Mouse (Mus musculus): ENCODE measurements around the gene Tcl1b4.
"Not testable (repeated sequence)": the region's sequence is repeated elsewhere in the genome, so short reads cannot be mapped to it uniquely, and the experiment has no call there.

The Tcl1b4 gene

GRCm38 (mm10) chr12:105201657-105202056, at the start of gene Tcl1b4:
Tcl1b4 (plus strand) TSS chr12:105201957.
- not testable (repeated sequence) for DNase-seq (ENCODE audit: low spot score)

DNA sequence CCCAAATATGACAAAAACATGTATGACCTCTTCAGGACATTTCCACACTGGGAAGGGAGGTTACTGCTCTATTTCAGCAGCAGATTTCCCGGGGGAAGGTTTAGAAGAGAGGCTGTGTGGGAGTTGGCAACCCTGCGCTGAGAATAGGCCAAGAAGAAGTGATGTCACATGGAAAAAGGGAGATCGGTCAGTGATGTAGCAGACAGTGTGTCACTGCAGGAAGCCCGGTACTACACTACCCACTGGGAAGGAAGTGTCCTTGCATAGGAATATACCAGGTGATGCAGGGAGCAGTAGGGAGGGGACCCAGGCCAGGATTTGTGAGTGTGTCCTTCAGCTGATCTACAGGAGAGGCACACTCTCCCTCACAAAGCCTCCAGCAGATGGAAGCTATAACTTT, 46.5 kb upstream of the Tcl1b4 start:
- not testable (repeated sequence) for DNase-seq (ENCODE audit: low spot score)

- no peak for DNase-seq (ENCODE audit: low spot score)
Observed at GRCm38 (mm10) chr12:105158842-105159241, 42.9 kb upstream of the Tcl1b4 start.

DNA sequence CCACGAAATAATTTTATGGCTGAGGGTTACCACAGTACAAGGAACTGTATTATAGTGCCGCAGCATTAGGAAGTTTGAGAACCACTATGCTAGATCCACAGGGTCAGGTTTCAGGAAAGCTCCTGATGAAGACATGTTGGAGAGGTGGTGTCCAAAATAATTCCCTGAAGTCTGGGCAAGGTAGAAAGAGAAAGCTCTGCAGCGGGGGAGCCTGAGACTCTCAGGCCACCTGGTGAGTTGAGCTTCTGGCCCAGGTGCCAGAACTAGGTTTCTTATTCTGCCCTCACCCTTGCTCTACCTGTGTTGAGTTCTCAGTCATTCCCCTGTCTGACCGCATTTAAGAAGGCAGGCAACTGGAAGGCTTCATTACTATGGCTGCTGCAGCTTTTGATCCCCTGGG, 42.4 kb upstream of the Tcl1b4 start, which contains the start of gene Tcl1b1:
TSS of gene Tcl1b1 (plus strand) at position 301 of the 400 bp plus-strand sequence.
- DNase-seq (ENCODE audit: low spot score) = no peak

- no peak for DNase-seq (ENCODE audit: low spot score)
Observed at GRCm38 (mm10) chr12:105166734-105167133, 35.0 kb upstream of the Tcl1b4 start.

DNA sequence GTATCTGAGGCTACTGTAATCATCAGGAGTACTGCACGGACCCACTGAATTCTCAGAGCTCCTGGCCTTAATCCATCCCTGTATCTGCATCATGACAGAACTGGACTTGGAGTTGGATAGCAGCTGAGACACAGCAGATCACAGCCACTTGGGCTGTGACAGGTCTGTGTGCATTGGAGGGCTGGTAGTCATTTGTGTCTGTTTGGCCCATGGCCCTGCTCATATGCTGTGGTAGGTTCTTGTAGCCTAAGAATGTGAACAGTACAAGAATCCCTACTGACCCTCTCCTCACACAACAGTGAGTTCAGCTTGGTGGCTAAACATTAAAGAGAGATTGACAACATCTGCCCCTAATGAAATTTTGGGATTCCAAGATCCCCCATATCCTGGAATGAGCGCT, 28.4 kb upstream of the Tcl1b4 start:
- DNase-seq (ENCODE audit: low spot score) = no peak

GRCm38 (mm10) chr12:105174318-105174717, 27.4 kb upstream of the Tcl1b4 start:
- DNase-seq (ENCODE audit: low spot score) = not testable (repeated sequence)

- DNase-seq (ENCODE audit: low spot score) = not testable (repeated sequence)
Observed at GRCm38 (mm10) chr12:105176044-105176443, 25.7 kb upstream of the Tcl1b4 start, which contains the start of gene Tcl1b5. Tcl1b5 (plus strand) TSS chr12:105176344.

DNA sequence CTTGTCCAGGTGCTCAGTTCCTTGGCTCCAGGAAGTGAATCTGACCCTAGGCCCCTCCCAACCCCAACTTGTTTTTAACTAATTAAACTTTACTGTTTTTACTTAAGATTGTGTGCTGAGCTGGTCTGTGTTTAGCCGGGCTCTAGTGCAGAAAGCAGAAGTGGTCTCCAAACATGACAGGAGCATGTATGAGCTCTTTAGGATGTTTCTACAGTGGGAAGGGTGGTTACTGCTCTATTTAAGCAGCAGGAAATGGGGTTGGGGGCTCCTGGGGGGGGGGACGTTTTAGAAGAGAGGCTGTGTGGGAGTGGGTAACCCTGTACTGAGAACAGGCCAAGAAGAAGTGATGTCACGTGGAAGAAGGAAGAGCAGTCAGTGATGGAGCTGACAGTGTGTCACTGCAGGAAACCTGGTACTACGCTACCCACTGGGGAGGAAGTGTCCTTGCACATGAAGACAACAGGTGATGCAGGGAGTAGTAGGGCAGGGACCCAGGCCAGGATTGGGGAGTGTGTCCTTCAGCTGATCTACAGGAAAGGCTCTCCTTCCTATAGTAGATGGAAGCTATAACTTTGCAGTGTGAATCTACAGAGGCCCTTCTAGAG, 20.6 kb upstream of the Tcl1b4 start:
- not testable (repeated sequence) for DNase-seq (ENCODE audit: low spot score)

DNA sequence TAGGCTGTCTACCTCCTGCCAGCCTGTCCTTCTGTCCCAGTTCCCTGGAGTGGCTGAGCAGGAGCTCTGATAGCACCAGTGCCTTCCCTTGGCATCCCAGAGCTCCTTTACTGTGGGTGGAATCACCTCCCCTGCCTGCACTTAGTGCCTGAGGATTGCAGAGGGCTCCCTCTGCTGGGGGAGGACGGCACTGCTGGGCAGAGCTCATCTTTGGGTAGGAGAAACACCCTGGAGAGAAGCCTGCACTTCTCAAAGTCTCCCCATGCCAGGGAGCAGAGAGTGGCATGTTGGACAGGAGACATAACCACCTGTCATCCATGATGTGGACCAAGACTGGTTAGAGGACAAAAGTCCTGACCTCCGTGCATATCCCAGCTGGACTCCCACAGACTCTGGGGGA, 12.8 kb upstream of the Tcl1b4 start:
- not testable (repeated sequence) for DNase-seq (ENCODE audit: low spot score)

DNA sequence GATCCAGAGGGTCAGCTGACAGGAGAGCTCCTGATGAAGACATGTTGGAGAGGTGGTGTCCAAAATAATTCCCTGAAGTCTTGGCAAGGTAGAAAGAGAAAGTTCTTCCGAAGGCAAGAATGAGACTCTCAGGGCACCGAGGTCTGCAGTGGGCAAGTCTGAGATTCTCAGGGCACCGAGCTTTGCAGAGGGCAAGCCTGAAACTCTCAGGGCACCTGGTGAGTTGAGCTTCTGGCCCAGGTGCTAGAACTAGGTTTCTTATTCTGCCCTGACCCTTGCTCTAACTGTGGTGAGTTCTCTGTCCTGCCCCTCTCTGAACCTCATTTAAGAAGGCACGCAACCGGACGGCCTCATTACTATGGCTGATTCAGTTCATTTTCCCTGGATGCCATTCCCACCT, 11.0 kb upstream of the Tcl1b4 start, which contains the start of gene Tcl1b3:
TSS of gene Tcl1b3 (plus strand) at position 301 of the 400 bp plus-strand sequence.
- not testable (repeated sequence) for DNase-seq (ENCODE audit: low spot score)

DNA sequence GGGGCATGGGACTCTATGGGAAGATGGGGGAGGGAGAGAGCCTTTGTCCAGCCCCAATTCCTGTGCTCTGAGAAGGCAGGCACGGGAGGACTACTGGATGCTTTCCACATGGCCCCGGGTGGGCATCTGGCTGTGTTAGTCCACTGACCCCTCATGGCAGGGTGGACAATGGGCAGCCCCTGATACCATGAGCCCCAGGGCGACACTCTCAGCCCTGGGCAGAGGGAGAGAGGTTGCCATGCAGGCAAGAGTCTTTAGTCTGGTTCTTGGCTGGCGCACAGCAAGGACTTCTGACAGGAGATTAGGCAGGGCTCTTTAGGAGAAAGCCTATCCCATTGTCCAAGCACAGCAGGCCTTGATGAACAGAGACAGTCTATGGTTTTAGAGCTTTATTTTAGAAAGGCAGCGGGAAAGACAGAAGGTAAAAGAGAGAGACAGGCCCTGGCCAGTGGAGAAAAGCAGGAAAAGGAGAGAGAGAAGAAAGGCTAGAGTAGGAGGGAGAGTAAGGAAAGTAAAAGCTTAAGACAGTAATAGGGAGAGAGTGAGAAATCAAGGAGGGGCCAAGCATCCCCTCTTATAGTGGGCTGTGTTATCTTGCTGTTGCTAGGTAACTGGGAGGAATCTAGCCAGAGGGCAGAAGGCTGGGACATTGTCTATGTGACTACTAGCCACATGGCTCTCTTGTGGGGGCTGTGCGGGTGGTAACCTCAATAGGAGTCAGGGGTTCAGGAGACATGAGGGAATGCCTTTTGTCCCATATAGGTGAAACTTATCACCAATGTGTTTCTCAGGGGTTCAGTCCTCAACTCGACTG, 1.9 kb upstream of the Tcl1b4 start:
- not testable (repeated sequence) for DNase-seq (ENCODE audit: low spot score)

DNA sequence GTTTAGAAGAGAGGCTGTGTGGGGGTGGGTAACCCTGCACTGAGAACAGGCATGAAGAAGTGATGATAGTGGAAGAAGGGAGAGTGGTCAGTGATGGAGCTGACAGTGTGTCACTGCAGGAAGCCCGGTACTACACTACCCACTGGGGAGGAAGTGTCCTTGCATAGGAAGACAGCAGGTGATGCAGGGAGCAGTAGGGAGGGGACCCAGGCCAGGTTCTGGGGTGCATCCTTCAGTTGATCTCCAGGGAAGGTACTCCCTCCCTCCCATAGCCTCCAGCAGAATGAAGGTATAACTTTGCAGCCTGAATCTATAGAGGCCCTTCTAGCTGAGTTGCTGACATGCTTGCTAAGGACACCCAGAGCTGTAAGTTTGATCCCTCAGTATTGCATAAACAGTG, 5.3 kb downstream of the Tcl1b4 start:
- DNase-seq (ENCODE audit: low spot score) = no peak

GRCm38 (mm10) chr12:105208441-105208840, 6.7 kb downstream of the Tcl1b4 start:
- no peak for DNase-seq (ENCODE audit: low spot score)

- no peak for DNase-seq (ENCODE audit: low spot score)
Observed at GRCm38 (mm10) chr12:105209231-105209630, 7.5 kb downstream of the Tcl1b4 start.

- no peak for DNase-seq (ENCODE audit: low spot score)
Observed at GRCm38 (mm10) chr12:105217101-105217760, 15.5 kb downstream of the Tcl1b4 start.

DNA sequence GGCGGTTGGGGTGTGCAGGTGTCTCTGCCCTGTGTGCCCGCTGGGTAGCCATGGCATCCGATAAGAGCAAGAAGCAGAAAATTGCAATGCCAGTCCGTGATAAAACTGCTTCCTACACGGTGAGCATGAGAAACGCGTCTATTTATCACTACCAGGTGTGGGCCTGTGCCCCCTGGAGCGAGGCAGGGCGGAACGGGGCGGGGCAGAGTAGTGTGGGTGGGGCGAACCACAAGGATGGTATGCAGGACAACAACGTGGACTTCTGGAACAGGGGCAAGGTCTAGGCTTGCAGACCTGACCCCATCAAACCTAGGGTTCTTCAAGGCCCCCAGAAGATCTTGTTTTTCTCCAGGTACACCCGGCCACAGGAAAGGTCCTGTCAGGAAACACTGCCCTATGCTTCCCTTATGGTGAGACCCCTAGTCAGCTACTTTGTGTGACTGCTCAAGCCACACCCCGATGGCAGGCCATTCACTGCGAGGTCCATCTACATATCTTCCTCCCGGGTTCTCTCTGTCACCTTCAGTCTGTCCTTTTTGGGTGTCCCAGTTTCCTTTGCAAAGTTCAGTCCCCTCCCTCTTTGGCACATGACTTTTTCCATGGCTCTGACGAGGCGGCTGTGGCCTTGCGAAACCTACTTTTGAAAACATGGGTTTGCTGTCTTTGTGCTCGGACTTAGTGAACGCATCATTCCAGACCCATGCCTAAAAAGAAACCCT, 21.0 kb downstream of the Tcl1b4 start, which contains the start of gene Tcl1:
TSS of gene Tcl1 (minus strand) at position 193 of the 719 bp plus-strand sequence.
- DNase-seq (ENCODE audit: low spot score) = no peak

DNA sequence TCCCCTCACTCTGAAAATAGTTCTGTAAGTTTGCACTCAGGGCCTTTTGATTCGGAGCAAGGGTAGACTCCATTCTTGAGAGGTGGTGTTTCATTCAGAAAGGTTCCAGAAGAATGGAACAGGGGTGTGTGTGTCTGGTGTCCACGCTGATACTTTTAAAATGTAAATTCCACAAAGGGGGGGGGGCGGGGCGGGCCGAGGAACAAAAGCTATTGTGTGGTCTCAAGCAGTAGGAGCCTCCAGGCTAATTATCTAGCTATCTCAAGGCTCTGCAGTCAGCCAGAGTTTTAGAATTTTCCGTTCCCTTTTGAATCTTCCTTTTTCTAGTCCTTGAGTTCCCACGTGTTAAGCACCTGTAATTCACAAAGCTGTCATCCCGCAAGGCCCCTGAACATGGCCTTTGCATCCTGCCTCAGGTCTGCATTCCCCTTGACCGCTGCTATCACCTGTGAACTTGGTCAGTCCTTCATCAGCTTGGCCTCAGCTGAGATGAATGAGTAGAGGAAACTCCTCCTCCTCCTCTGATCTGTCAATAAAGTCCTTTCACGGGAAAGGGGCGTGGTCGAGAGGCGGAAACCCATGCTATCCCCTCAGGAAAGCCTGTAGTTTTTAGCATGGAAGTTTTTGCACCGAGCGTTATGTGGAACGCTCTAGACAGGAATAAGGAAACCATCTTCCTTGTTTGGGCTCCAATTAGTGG, 23.0 kb downstream of the Tcl1b4 start:
- no peak for DNase-seq (ENCODE audit: low spot score)

GRCm38 (mm10) chr12:105234362-105234761, 32.6 kb downstream of the Tcl1b4 start:
- DNase-seq (ENCODE audit: low spot score) = no peak

- DNase-seq (ENCODE audit: low spot score) = no peak
Observed at GRCm38 (mm10) chr12:105235091-105235490, 33.3 kb downstream of the Tcl1b4 start.

DNA sequence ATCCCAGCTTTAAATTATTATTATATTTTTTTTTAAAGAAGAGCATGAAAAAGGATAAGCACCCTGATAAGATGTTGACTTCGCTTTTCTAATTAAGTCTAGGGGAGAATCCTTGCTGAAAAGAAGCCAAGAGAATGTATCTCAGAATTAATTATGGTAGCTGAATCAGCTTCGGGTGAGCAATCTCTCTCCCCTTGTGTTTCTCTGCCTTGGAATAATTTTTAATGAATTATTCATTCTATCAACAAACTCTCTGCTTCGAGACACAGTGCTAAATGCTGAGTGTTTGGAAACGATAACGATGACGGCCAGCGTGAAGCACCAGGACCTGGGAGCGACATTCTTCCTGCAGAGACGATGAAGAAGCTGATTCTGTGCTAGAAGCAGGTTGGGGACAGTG, 37.3 kb downstream of the Tcl1b4 start:
- DNase-seq (ENCODE audit: low spot score) = no peak

Data from yolk sac, embryonic 10.5 days (tissue).